Mouse (Mus musculus) ovary, postnatal 10 days (tissue): ENCODE measurements around the gene Cdt1.

Experiments
- DNase-seq: peaks from one replicate; pipeline ENCODE4 v3.0.0; 2022; ENCODE audit warnings: low spot score

Cdt1 gene

GRCm38 (mm10) chr8:122616181-122616905, 48.5 kb downstream of the Cdt1 start:
- no peak for DNase-seq

- DNase-seq: peak; percentile 64
Observed at GRCm38 (mm10) chr8:122617947-122618546, 50.2 kb downstream of the Cdt1 start.

- DNase-seq: no peak
Observed at GRCm38 (mm10) chr8:122618660-122619378, 51.0 kb downstream of the Cdt1 start.

GRCm38 (mm10) chr8:122620446-122620845, 52.6 kb downstream of the Cdt1 start:
- no peak for DNase-seq

- DNase-seq: no peak
Observed at GRCm38 (mm10) chr8:122622727-122623126, 54.9 kb downstream of the Cdt1 start, which contains the start of gene Pabpn1l. Pabpn1l (minus strand) TSS chr8:122622739.
